ENCODE assay signal across 8 mouse cellular contexts in the genomic region with DNA sequence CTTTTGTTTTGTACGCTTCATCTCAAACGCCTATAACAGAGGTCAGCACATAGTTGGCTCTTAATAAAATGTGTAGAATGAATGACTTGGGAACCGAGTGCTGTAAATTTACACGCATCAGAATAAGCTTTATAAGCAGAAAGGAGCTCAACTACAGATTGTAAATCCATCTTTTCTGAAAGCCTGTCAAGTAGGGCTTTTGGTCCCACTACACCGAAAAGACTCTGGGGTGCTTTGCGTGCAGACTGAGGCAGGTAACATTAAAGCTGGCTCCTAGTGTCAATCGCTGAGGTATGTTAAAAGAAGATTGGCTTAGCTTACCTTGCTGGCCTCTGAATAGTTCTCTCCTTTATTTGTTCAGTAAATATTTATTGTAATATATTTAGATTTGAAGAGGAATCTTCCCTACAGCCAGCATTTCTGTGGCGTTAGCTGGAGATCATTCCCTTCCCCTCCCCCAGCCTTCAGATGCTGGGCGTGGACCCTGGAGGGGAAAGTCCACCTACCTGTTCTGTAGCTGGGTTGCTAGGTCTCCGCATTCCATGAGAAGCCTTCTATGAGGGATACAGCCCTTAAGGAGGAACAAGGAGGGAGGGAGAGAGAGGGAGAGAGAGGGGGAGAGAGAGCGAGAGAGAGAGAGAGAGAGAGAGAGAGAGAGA. TPM values are rescaled to one million over a fixed set of nuclear protein-coding genes. Genes with fewer than 3 reads are reported as not detected.
DNase-seq lines count a peak whose midpoint lies in the region; ATAC-seq and TF ChIP-seq lines count a peak whose summit lies in the region.

No protein-coding gene starts in this region.

- 0 out of 2 replicates have a peak, but pooled peaks cover 11% of the 10 kb centered on the region for H3K4me1 ChIP-seq in heart, postnatal 0 days (ENCODE audit: control insufficient read depth, insufficient read depth)
- H3K4me1 ChIP-seq in intestine, postnatal 0 days (replicated peaks; ENCODE audit: control insufficient read depth, insufficient read depth, low read length), result no peaks in the 10 kb centered on the region
- no peaks in the 10 kb centered on the region for H3K4me1 ChIP-seq in lung, postnatal 0 days (ENCODE audit: insufficient read depth, low read depth, low read length)

- peak overlapping the region; percentile 57 for H3K4me3 ChIP-seq in heart, postnatal 0 days (ENCODE audit: low read depth, low read length)
- peak overlapping the region; percentile 62 for H3K4me3 ChIP-seq in intestine, postnatal 0 days (ENCODE audit: low read depth, low read length)
- peak overlapping the region; percentile 56 for H3K4me3 ChIP-seq in lung, postnatal 0 days (ENCODE audit: low read depth, low read length)

- H3K27me3 ChIP-seq in heart, postnatal 0 days (ENCODE audit: control insufficient read depth, insufficient read depth, low read length), result peaks cover 4% of the 10 kb centered on the region; the same call in 1 of the 2 replicates
- H3K27me3 ChIP-seq in intestine, postnatal 0 days (replicated peaks; ENCODE audit: control insufficient read depth, insufficient read depth, low read length), result no peaks in the 10 kb centered on the region
- H3K27me3 ChIP-seq in lung, postnatal 0 days (replicated peaks; ENCODE audit: insufficient read depth, low read length), result no peaks in the 10 kb centered on the region

- H3K27ac ChIP-seq in heart, postnatal 0 days (ENCODE audit: low read depth), result no peak overlapping the region
- H3K27ac ChIP-seq in intestine, postnatal 0 days (ENCODE audit: low read depth, low read length), result peak overlapping the region; percentile 76
- 0 out of 2 replicates have a peak overlapping the region, but pooled peaks have one; percentile 29 for H3K27ac ChIP-seq in lung, postnatal 0 days (ENCODE audit: low read length)

- no peak for DNase-seq in heart, postnatal 0 days (ENCODE audit: low spot score)
- no peak for DNase-seq in heart, postnatal 36 days
- DNase-seq in embryo, embryonic 10.5 days (ENCODE audit: low spot score), result peak; percentile 45
- peak; percentile 62 for DNase-seq in lung, postnatal 0 days (ENCODE audit: low spot score)
- no peak for DNase-seq in thymus, postnatal 14 days
- DNase-seq in spleen, adult 18-20 months, result no peak
- DNase-seq in frontal cortex, postnatal 10 days (ENCODE audit: low spot score in 2 of 2), result no peak

- peak overlapping the region; percentile 88 for H3K4me2 ChIP-seq in heart, postnatal 0 days (ENCODE audit: low read depth, low read length)
- H3K4me2 ChIP-seq in intestine, postnatal 0 days (replicated peaks; ENCODE audit: low read depth), result peak overlapping the region; percentile 71
- peak overlapping the region; percentile 88 for H3K4me2 ChIP-seq in lung, postnatal 0 days (replicated peaks; ENCODE audit: low read depth, low read length)

- ATAC-seq in heart, postnatal 0 days (ENCODE audit: insufficient read depth, low read depth), result no peak
- no peak for ATAC-seq in intestine, postnatal 0 days
- no peak for ATAC-seq in lung, postnatal 0 days

- intact Hi-C loops in heart, postnatal 36 days (cut with DNase I), result no loop called here

- WGBS in heart, postnatal 0 days, result 6% methylated on average over 10 of the region's 11 CpGs
- WGBS in intestine, postnatal 0 days, result under 1% methylated on average over 10 of the region's 11 CpGs
- 6% methylated on average over 11 of the region's 11 CpGs for WGBS in lung, postnatal 0 days

- no peaks in the 10 kb centered on the region for H3K9me3 ChIP-seq in heart, postnatal 0 days (replicated peaks; ENCODE audit: control insufficient read depth, low read length)
- no peaks in the 10 kb centered on the region for H3K9me3 ChIP-seq in intestine, postnatal 0 days (ENCODE audit: control insufficient read depth)
- H3K9me3 ChIP-seq in lung, postnatal 0 days (ENCODE audit: low read length), result no peaks in the 10 kb centered on the region

- no peak overlapping the region for H3K9ac ChIP-seq in heart, postnatal 0 days (replicated peaks; ENCODE audit: low read depth, low read length)
- H3K9ac ChIP-seq in intestine, postnatal 0 days (ENCODE audit: low read depth, low read length), result 0 out of 2 replicates have a peak overlapping the region, but pooled peaks have one; percentile 45
- H3K9ac ChIP-seq in lung, postnatal 0 days (replicated peaks; ENCODE audit: low read depth), result no peak overlapping the region

- no peak for TF ChIP-seq EP300 in heart, postnatal 0 days (IDR thresholded peaks at IDR 0.05; ENCODE audit: low read depth)
- no peak for TF ChIP-seq EP300 in lung, postnatal 0 days (IDR thresholded peaks at IDR 0.05)

- no peak for TF ChIP-seq CTCF in heart, postnatal 0 days (IDR thresholded peaks at IDR 0.05; ENCODE audit: low read depth)
- no peak for TF ChIP-seq CTCF in intestine, postnatal 0 days (IDR thresholded peaks at IDR 0.05; ENCODE audit: low read depth)
- no peak for TF ChIP-seq CTCF in lung, postnatal 0 days (IDR thresholded peaks at IDR 0.05)

- no peaks in the 10 kb centered on the region for H3K36me3 ChIP-seq in heart, postnatal 0 days (replicated peaks; ENCODE audit: control insufficient read depth, insufficient read depth, low read length)
- H3K36me3 ChIP-seq in intestine, postnatal 0 days (ENCODE audit: control insufficient read depth, insufficient read depth), result no peaks in the 10 kb centered on the region
- no peaks in the 10 kb centered on the region for H3K36me3 ChIP-seq in lung, postnatal 0 days (ENCODE audit: insufficient read depth, low read length)

RNA-seq across cellular contexts. Expression of gene Cgn, which starts 1.0 kb away (rescaled TPM):
- total RNA-seq in heart, postnatal 0 days (2014; rRNA removed; ENCODE audit: low replicate concordance), result 0.04 and 0.89 TPM in 2 replicates
- 0.51 and 0.73 TPM in 2 replicates for polyA plus RNA-seq in heart, postnatal 0 days (2015; fragmentation: Nextera tagmentation; extraction: Ambion mirVana)
- total RNA-seq in heart, postnatal 36 days (2021), result under 1 TPM; 0.35 to 0.83 TPM
- polyA plus RNA-seq in intestine, postnatal 0 days (2015; fragmentation: Nextera tagmentation; extraction: Ambion mirVana), result 42.1 and 48.3 TPM in 2 replicates
- 29.6 and 37.6 TPM in 2 replicates for polyA plus RNA-seq in lung, postnatal 0 days (2015; fragmentation: Nextera tagmentation; extraction: Ambion mirVana)

RNA-seq across cellular contexts. Expression of gene Pogz, which starts 50.1 kb away (rescaled TPM):
- total RNA-seq in heart, postnatal 0 days (2014; rRNA removed; ENCODE audit: low replicate concordance), result 19.9 and 22.3 TPM in 2 replicates
- 5.8 TPM in 2 replicates for polyA plus RNA-seq in heart, postnatal 0 days (2015; fragmentation: Nextera tagmentation; extraction: Ambion mirVana)
- total RNA-seq in heart, postnatal 36 days (2021), result 10 to 100 TPM; 18.7 to 21.5 TPM
- polyA plus RNA-seq in intestine, postnatal 0 days (2015; fragmentation: Nextera tagmentation; extraction: Ambion mirVana), result 4.8 and 5.8 TPM in 2 replicates
- 6.8 and 8.1 TPM in 2 replicates for polyA plus RNA-seq in lung, postnatal 0 days (2015; fragmentation: Nextera tagmentation; extraction: Ambion mirVana)

Comparison
In these comparisons a context has a peak if more than half of its experiments do, and no peak if none do; other contexts are left out.
1. DNase-seq: peak in embryo, embryonic 10.5 days (single experiment) and lung, postnatal 0 days (single experiment); none in heart, postnatal 0 days (single experiment), heart, postnatal 36 days (0 of 2), thymus, postnatal 14 days (single experiment), spleen, adult 18-20 months (0 of 2) and frontal cortex, postnatal 10 days (0 of 2).
2. RNA of gene Cgn, which starts 1.0 kb away (polyA plus RNA-seq): 42.1 to 48.3 TPM in intestine, postnatal 0 days and 29.6 to 37.6 TPM in lung, postnatal 0 days; 0.51 to 0.73 TPM in heart, postnatal 0 days; every median in the first group is over 10 times any median in the second.
3. Peak in every context shown above with its lines, with median percentiles within 50 percentile points of each other: H3K4me2 ChIP-seq and H3K4me3 ChIP-seq.